Mouse (Mus musculus) small intestine, adult 2 months (tissue): ENCODE measurements around the gene Gm38394. TPM values are rescaled to one million over a fixed set of nuclear protein-coding genes. Genes with fewer than 3 reads are reported as not detected.

Experiments
- H3K27ac ChIP-seq: fragments of 200-500 bp; 2 replicates; pipeline ENCODE4 v1.5.1; 2012; ENCODE audit warnings: low read depth, low read length, control low read depth, inconsistent platforms; ENCODE audit not compliant: insufficient read depth
- H3K27me3 ChIP-seq: fragments of 200-500 bp; 2 replicates; pipeline ENCODE4 v1.6.1; 2012; ENCODE audit warnings: mild to moderate bottlenecking, moderate library complexity, low read length, inconsistent platforms; ENCODE audit not compliant: control insufficient read depth, insufficient read depth
- H3K36me3 ChIP-seq: fragments of 200-500 bp; 2 replicates; pipeline ENCODE4 v1.6.1; 2012; ENCODE audit warnings: mild to moderate bottlenecking, low read length, control low read depth, inconsistent platforms; ENCODE audit not compliant: control insufficient read depth, insufficient read depth
- H3K4me1 ChIP-seq: fragments of 200-500 bp; 2 replicates; pipeline ENCODE4 v1.6.1; 2012; ENCODE audit warnings: low read length, inconsistent platforms, mixed read lengths; ENCODE audit not compliant: control insufficient read depth, insufficient read depth, insufficient read length
- H3K4me3 ChIP-seq: fragments of 200-500 bp; 2 replicates; pipeline ENCODE4 v1.5.1; 2012; ENCODE audit warnings: low read depth, mild to moderate bottlenecking, control low read depth, inconsistent platforms, low read length, moderate library complexity
- CTCF ChIP-seq: fragments of 200-500 bp; IDR thresholded peaks from 2 replicates; pipeline ENCODE4 v1.5.1; 2012; ENCODE audit warnings: low read depth, mild to moderate bottlenecking, control low read depth, inconsistent platforms, low read length, moderate library complexity, mixed read lengths; ENCODE audit not compliant: insufficient replicate concordance, insufficient read length; ENCODE audit errors: extremely low read depth
- POLR2A ChIP-seq: fragments of 200-500 bp; IDR thresholded peaks from 2 replicates; pipeline ENCODE4 v1.6.1; 2012; ENCODE audit warnings: low read depth, mild to moderate bottlenecking, control low read depth, inconsistent platforms, low read length, moderate library complexity
- WGBS: fragments of 180-500 bp; shearing (Covaris S2); methylation state at CpG from one replicate; pipeline ENCODE4 v1.1.7; 2018; 5-methylcytosine and 5-hydroxymethylcytosine counted together
- polyA plus RNA-seq: library from polyadenylated mRNA; depleted of rRNA; stranded (reverse); fragments of >200 nt; gene quantifications from 2 replicates; pipeline ENCODE4 v1.2.3, GENCODE M21; 2012

The Gm38394 gene
- polyA plus RNA-seq, 1 experiment: 1.1 TPM

DNA sequence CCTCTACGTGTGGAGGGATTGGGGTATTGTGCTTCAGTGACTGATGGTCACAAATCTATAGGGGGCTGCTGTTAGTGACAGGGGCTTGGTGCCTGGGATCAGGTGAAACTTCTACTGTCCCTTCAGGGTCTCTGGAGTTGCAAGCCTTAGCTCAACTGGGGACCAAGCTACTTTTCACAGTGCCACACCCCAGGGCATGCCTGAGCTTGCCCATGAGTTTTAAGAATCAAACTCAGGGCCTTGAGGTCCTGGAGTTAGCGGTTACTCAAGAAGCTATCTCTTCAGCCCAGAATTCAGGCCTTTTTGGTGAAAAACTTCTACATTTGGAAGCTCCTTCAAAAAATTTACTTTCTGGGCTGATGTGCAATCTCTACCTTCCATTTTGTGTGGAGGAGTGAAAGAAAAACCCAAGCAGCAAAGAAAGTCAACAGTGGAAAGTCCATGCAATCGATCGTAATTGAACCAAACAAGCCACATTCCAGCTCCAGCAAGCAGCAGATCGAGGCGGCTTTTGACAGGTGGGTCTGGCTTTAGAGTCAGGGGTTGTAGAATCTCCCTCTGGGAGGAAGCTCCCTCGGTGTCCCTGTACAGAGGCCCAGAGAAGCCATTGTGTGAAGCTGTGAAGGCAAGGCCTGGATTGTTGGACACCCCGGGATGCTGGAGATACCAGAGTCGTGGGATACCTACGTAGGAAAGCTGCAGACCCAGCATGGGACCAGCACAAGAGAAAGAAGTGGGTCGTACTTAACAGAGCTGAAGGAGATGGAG lies 3.3 kb upstream of the Gm38394 start:
- H3K27ac ChIP-seq: no peak overlapping the region

DNA sequence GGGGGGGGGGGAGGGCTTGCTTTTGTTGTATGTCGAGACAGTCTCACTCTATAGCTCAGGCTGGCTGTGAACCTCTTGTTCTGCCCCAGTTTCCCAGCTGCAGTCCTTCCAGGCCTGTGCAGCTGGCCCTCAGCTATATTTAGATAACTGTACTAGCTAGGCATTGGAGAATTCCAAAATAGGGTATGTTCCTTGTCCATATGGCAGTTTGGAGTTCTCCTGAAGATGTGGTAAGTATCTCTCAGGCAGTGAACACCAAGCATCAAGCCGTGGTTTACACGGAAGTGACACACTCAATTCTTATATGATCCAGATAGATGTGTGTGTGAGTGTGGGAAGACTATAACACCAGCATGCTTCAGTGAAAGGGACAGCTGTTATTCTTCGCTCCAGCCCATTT lies 2.3 kb upstream of the Gm38394 start:
- H3K4me3 ChIP-seq: no peak overlapping the region
- no peak overlapping the region for H3K27ac ChIP-seq
- 84% methylated on average over 4 of the region's 4 CpGs for WGBS
- H3K36me3 ChIP-seq: peaks cover 13% of the 10 kb centered on the region
- TF ChIP-seq CTCF (no peak), POLR2A (no peak)
- H3K4me1 ChIP-seq: peaks cover 4% of the 10 kb centered on the region; the same call in 1 of the 2 replicates
- no peaks in the 10 kb centered on the region for H3K27me3 ChIP-seq

More for the DNA sequence above, 3.3 kb upstream of the Gm38394 start:
- 76% methylated on average over 11 of the region's 11 CpGs for WGBS
- Histone ChIP-seq H3K4me1 (peaks cover 2% of the 10 kb centered on the region; the same call in 1 of the 2 replicates), H3K36me3 (peaks cover 3% of the 10 kb centered on the region), H3K27me3 (no peaks in the 10 kb centered on the region), H3K4me3 (no peak overlapping the region)
- TF ChIP-seq POLR2A (no peak), CTCF (no peak)

DNA sequence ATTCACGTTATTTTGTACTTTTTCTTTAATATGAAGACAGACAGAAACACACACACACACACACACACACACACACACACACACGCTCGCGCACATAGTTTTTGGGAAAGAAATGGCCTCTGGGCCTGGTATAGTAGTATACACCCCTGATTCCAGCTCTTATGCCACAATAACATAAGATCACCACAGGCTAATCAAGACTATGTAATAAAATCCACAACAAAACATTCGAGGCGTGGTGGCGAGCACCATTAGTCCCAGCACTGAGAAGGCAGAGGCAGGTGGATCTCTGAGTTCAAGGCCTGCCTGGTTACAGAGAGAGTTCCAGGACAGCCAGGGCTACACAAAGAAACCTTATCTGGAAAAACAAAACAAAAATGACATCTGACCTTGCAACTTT lies 1.8 kb upstream of the Gm38394 start:
- Histone ChIP-seq H3K4me3 (no peak overlapping the region), H3K27me3 (no peaks in the 10 kb centered on the region), H3K27ac (no peak overlapping the region), H3K4me1 (peaks cover 4% of the 10 kb centered on the region; the same call in 1 of the 2 replicates), H3K36me3 (peaks cover 17% of the 10 kb centered on the region)
- 95% methylated on average over 7 of the region's 7 CpGs for WGBS
- TF ChIP-seq POLR2A: no peak
- TF ChIP-seq CTCF: no peak

DNA sequence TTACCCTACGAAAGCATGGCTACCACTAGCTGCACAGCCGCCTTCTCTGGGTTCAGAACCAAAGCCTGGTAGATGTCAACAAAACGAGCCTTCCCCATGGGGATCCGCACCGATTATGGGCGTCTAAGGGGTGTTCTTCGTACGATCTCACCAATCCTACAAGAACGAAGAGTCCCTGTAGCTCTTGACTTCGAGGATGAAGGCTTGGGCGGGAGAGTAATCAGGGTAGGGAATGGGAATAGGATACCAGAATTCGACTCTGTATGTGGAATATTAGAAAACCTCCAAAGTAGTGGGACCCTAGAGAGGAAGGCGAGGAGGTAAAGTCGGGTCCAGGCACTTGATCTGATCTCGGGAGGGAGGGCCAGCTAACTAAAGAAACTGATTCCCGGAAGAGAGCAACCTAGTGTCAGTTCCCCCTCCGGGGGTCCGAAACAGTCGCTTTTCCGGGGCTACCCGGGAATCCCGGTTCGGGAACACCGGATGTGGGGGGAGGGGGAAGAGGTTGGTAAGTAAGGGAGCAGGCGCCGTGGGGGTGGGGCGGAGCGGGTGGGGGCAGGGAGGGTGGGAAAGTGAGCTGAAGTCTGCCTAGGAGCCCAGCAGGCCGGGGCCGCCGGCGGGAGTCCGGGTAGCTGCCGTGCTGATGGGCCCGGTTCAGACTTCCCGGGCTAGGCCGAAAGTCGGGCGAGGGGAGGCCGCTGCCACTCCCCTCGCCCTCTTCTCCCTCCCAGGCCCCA lies 484 bp downstream of the Gm38394 start, which contains the start of gene Zbed6:
Gene Zbed6, minus strand, starts transcription at position 420 of the 737 bp plus-strand sequence.
- 1% methylated on average over 41 of the region's 41 CpGs for WGBS
- no peak for TF ChIP-seq POLR2A
- no peak for TF ChIP-seq CTCF

DNA sequence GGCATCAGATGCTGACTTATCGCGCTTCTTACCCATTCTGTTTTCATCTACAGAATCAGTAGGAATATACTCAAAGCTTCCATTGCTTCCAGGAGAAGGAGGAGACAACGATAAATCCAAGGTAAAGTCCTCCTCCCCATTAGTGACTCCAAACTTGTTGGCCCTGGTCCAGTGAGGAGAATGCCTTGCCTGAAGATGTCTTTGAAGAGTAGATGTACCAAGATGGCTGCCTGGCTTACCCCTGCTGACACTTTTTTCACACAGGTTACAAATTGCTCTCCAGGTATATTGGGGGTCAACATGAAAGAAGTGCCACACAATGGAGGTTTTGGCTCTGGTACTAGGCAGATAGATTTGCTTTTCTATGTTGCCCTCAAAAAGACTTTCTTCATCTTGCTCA lies 2.2 kb downstream of the Gm38394 start:
- peaks cover 6% of the 10 kb centered on the region; the same call in 1 of the 2 replicates for H3K4me1 ChIP-seq
- H3K27me3 ChIP-seq: no peaks in the 10 kb centered on the region
- 77% methylated on average over 3 of the region's 3 CpGs for WGBS

More for the DNA sequence above, 484 bp downstream of the Gm38394 start, which contains the start of gene Zbed6:
- H3K4me1 ChIP-seq: peaks cover 4% of the 10 kb centered on the region; the same call in 1 of the 2 replicates
- H3K4me3 ChIP-seq: peak within 1 kb of the TSS; percentile 73
- peak within 1 kb of the TSS; percentile 75 for H3K27ac ChIP-seq
- H3K36me3 ChIP-seq: peaks cover 23% of the 10 kb centered on the region
- no peaks in the 10 kb centered on the region for H3K27me3 ChIP-seq

DNA sequence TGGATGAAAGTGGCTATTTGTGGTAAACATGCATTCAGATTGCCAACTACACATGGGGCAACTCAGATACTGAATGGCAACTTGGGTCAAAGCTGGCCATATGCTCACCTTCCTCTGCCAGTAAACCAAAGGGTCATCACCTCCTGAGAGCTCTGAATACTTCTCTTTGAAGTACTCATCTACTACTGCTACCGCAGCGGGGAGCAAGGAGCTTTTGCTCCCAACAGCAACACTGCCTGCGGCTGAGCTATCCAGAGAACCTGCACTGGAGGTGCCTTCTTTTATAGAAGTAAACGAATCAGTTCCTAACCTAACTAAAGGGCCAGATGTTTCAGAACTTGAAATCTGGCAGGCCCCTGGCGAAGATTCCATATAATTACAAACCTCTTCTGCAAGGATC lies 4.3 kb downstream of the Gm38394 start:
- H3K4me3 ChIP-seq: no peak overlapping the region
- H3K27me3 ChIP-seq: no peaks in the 10 kb centered on the region
- no peak for TF ChIP-seq CTCF
- TF ChIP-seq POLR2A: no peak
- peaks cover 6% of the 10 kb centered on the region; the same call in 1 of the 2 replicates for H3K4me1 ChIP-seq
- WGBS: 69% methylated on average over 5 of the region's 5 CpGs
- H3K27ac ChIP-seq: no peak overlapping the region
- peaks cover 31% of the 10 kb centered on the region for H3K36me3 ChIP-seq

More for the DNA sequence above, 2.2 kb downstream of the Gm38394 start:
- Histone ChIP-seq H3K4me3 (no peak overlapping the region), H3K36me3 (peaks cover 26% of the 10 kb centered on the region), H3K27ac (no peak overlapping the region)
- TF ChIP-seq POLR2A: no peak
- no peak for TF ChIP-seq CTCF

DNA sequence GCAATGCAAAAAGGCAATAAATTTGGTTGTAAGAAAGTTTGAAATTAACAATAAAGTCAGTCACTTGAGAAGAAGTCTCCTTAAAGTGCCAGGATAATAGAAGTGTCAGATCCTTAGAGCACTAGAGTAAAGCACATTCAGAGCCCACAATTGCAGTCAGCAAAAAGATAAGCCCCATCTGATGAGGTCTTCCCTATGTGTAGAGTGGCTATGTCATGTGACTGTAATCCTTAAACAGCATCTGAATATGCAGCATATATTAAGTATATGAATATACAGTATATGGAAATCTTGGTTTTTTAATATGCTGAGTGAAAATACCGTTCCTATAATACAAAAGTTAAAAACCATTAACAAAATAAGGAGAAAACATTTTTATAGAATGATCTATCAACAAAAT lies 8.1 kb downstream of the Gm38394 start:
- H3K36me3 ChIP-seq: peaks cover 28% of the 10 kb centered on the region
- no peak overlapping the region for H3K4me3 ChIP-seq
- TF ChIP-seq POLR2A (no peak), CTCF (no peak)
- H3K27ac ChIP-seq: no peak overlapping the region
- H3K27me3 ChIP-seq: no peaks in the 10 kb centered on the region
- 93% methylated on average over 1 of the region's 1 CpGs for WGBS
- peaks cover 2% of the 10 kb centered on the region; the same call in 1 of the 2 replicates for H3K4me1 ChIP-seq
